Mouse (Mus musculus) testis, adult 2 months (tissue): ENCODE measurements around the gene 4430402I18Rik.

Experiments
- CTCF ChIP-seq: fragments of 200-500 bp; IDR thresholded peaks from 2 replicates; pipeline ENCODE4 v1.5.1; 2012; ENCODE audit warnings: low read depth, mild to moderate bottlenecking, inconsistent platforms, low read length, moderate library complexity; ENCODE audit not compliant: control insufficient read depth, insufficient read depth, insufficient replicate concordance
- POLR2A ChIP-seq: fragments of 200-500 bp; IDR thresholded peaks from 2 replicates; pipeline ENCODE4 v1.6.1; 2012; ENCODE audit warnings: low read depth, mild to moderate bottlenecking, inconsistent platforms, low read length, moderate library complexity; ENCODE audit not compliant: control insufficient read depth

- TF ChIP-seq CTCF (no peak), POLR2A (no peak)
These were observed 16.3 kb downstream of the 4430402I18Rik start for GRCm38 (mm10) chr19:28951251-28951650.
